Mouse (Mus musculus) spleen, postnatal 10 days (tissue): Measurements from ENCODE around the gene Parm1.

Experiments used
- DNase-seq, 2 experiments: peaks; one replicate each; pipeline ENCODE4 v3.0.0; 2021 to 2022; ENCODE audit warnings: low spot score in 2 of 2

Parm1 gene

GRCm38 (mm10) chr5:91653061-91653915 is 135.9 kb downstream of the Parm1 start:
- no peak for DNase-seq

GRCm38 (mm10) chr5:91654331-91655048 is 137.1 kb downstream of the Parm1 start:
- DNase-seq = no peak

GRCm38 (mm10) chr5:91655263-91655662 is 137.8 kb downstream of the Parm1 start:
- no peak for DNase-seq

- no peak for DNase-seq
These were observed 145.3 kb downstream of the Parm1 start for GRCm38 (mm10) chr5:91662715-91663114.

GRCm38 (mm10) chr5:91667127-91667526 is 149.7 kb downstream of the Parm1 start:
- DNase-seq = no peak

- DNase-seq = no peak
These were observed 151.8 kb downstream of the Parm1 start for GRCm38 (mm10) chr5:91669235-91669634.
